Mouse (Mus musculus): ENCODE results near the gene 2210011C24Rik.

DNA sequence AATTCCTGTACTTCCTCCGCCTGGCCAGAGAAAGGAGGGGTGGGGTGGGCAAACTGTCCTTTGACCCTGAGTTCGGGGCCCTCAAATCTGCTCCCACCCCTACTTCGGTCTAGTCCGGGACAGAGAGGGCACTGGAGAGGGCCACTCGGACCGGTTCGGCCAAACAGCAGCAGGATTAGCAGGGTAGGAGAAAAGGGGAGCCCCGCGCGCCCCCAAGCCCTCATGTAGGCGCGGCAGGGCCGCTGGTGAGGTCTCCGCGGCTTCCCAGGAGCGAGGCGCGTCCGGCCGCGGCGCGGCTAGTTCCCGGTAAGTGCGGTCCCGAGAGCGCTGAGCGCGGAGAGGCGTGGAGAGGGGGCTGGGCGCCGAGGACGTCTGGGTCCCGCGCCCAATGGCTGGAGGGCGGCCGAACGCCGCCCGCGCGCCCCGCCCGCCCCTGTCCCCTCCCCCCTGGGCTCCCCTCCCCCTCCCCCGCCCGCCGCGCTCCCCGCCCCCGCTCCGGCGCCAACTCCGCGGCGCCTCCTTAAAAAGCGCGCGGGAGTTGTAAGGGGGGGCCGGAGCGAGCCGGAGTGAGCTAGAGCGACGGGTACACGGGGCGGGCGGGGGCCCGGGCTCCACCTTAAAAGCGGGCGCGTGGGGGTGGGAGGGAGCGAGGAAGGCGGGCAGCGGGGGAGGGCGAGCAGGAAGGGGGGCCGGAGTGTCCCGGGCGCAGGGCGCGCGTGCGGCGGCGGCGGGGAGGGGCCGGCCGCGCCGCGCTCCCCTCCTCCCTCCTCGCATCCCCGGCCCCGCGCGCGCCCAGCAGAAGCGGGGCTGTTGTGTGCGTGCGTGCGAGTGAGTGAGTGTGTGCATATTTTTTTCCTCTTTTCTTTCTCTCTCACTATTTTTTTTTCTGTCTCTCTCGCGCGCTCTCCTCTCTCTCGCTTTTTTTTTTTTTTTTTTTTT lies 15.1 kb downstream of the 2210011C24Rik start:
- TF ChIP-seq TCF12 (IDR thresholded peaks at IDR 0.05; ENCODE audit: insufficient read depth, poor library complexity, severe bottlenecking) = no peak
- peak; percentile 88 for TF ChIP-seq POLR2A (IDR thresholded peaks at IDR 0.05; ENCODE audit: insufficient read length, low read depth)
- no peak for TF ChIP-seq USF1 (IDR thresholded peaks at IDR 0.05; ENCODE audit: low read depth)
- TF ChIP-seq MYOD1 (IDR thresholded peaks at IDR 0.05; ENCODE audit: control insufficient read depth in 1 of 3, insufficient read length in 2 of 3, low read depth in 2 of 3) = no peak
